Mouse (Mus musculus) megakaryocyte, embryonic 14.5 days (primary cell): ENCODE data around the gene Papss1. TPM values are rescaled to one million over a fixed set of nuclear protein-coding genes. Genes with fewer than 3 reads are reported as not detected.

Source experiments
- H3K27me3 ChIP-seq: replicated peaks from 2 replicates; pipeline ENCODE3; 2012; ENCODE audit warnings: inconsistent platforms
- H3K36me3 ChIP-seq: replicated peaks from 2 replicates; pipeline ENCODE3; 2012; ENCODE audit warnings: low read length, inconsistent platforms, mixed read lengths
- H3K4me1 ChIP-seq: 2 replicates; pipeline ENCODE4 v1.6.1; 2012; ENCODE audit warnings: inconsistent platforms
- H3K4me3 ChIP-seq: replicated peaks from 2 replicates; pipeline ENCODE3; 2012; ENCODE audit warnings: moderate library complexity, mild to moderate bottlenecking, inconsistent platforms
- H3K9me3 ChIP-seq: 2 replicates; pipeline ENCODE4 v1.6.1; 2012; ENCODE audit warnings: inconsistent platforms
- FLI1 ChIP-seq: IDR thresholded peaks from 2 replicates; pipeline ENCODE4 v1.6.1; 2012; ENCODE audit warnings: low read length, inconsistent platforms, mixed read lengths
- GATA1 ChIP-seq: IDR thresholded peaks from 3 replicates; pipeline ENCODE4 v1.6.1; 2012; ENCODE audit warnings: mixed read lengths, low read length, inconsistent platforms, borderline replicate concordance
- polyA plus RNA-seq: library from polyadenylated mRNA; stranded (reverse); fragments of >175 nt; gene quantifications from 2 replicates; pipeline ENCODE4 v1.2.3, GENCODE M21; 2012; ENCODE audit warnings: low replicate concordance; ENCODE audit not compliant: insufficient read depth

Gene Papss1
- polyA plus RNA-seq, 1 experiment: 12.3 TPM

- no peaks in the 10 kb centered on the region for H3K4me1 ChIP-seq
- no peaks in the 10 kb centered on the region for H3K36me3 ChIP-seq
- peaks cover 6% of the 10 kb centered on the region for H3K9me3 ChIP-seq
- no peaks in the 10 kb centered on the region for H3K27me3 ChIP-seq
- TF ChIP-seq FLI1 (no peak), GATA1 (no peak)
- no peak overlapping the region for H3K4me3 ChIP-seq
These were observed 89.8 kb downstream of the Papss1 start for GRCm38 (mm10) chr3:131654366-131654765.

DNA sequence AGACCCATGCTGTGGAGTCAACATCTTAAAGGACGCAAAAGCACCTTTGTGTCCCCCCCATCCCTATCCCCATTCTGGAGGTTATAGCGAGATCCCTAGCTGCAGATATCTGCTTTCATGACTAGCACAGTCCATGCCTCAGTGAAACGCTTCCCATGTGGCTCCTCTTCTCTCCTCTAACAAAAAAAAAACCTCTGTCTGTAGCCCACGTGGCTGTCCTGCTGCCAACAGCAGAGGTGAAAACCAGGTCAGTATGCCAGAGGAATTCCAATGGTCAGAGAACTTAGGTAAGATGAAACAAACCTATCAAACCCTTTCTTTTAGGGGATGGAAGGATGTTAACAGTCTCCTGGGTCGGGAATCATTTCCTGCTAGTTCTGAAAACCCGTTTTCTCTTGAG is 91.5 kb downstream of the Papss1 start:
- H3K9me3 ChIP-seq: no peaks in the 10 kb centered on the region; the same call in 1 of the 2 replicates
- TF ChIP-seq GATA1 (no peak), FLI1 (no peak)
- no peaks in the 10 kb centered on the region for H3K4me1 ChIP-seq
- H3K36me3 ChIP-seq: no peaks in the 10 kb centered on the region
- H3K27me3 ChIP-seq: no peaks in the 10 kb centered on the region
- no peak overlapping the region for H3K4me3 ChIP-seq

- no peak overlapping the region for H3K4me3 ChIP-seq
- H3K36me3 ChIP-seq: no peaks in the 10 kb centered on the region
- no peaks in the 10 kb centered on the region for H3K27me3 ChIP-seq
- H3K4me1 ChIP-seq: no peaks in the 10 kb centered on the region
- no peaks in the 10 kb centered on the region for H3K9me3 ChIP-seq
- TF ChIP-seq GATA1: no peak
- no peak for TF ChIP-seq FLI1
These were observed 95.6 kb downstream of the Papss1 start for GRCm38 (mm10) chr3:131660126-131660525.

- Histone ChIP-seq H3K4me1 (no peaks in the 10 kb centered on the region), H3K36me3 (no peaks in the 10 kb centered on the region), H3K4me3 (no peak overlapping the region), H3K27me3 (no peaks in the 10 kb centered on the region), H3K9me3 (peaks cover 1% of the 10 kb centered on the region; the same call in 1 of the 2 replicates)
- TF ChIP-seq GATA1: no peak
- TF ChIP-seq FLI1: no peak
These were observed 96.1 kb downstream of the Papss1 start for GRCm38 (mm10) chr3:131660629-131661028.

- Histone ChIP-seq H3K36me3 (no peaks in the 10 kb centered on the region), H3K9me3 (peaks cover 4% of the 10 kb centered on the region; the same call in 1 of the 2 replicates), H3K27me3 (no peaks in the 10 kb centered on the region), H3K4me1 (no peaks in the 10 kb centered on the region), H3K4me3 (no peak overlapping the region)
- no peak for TF ChIP-seq FLI1
- no peak for TF ChIP-seq GATA1
These were observed 98.1 kb downstream of the Papss1 start for GRCm38 (mm10) chr3:131662589-131663148.

GRCm38 (mm10) chr3:131669910-131670309 is 105.3 kb downstream of the Papss1 start:
- H3K27me3 ChIP-seq: no peaks in the 10 kb centered on the region
- no peaks in the 10 kb centered on the region for H3K4me1 ChIP-seq
- no peak for TF ChIP-seq FLI1
- no peak for TF ChIP-seq GATA1
- H3K4me3 ChIP-seq: no peak overlapping the region
- peaks cover 4% of the 10 kb centered on the region; the same call in 1 of the 2 replicates for H3K9me3 ChIP-seq
- H3K36me3 ChIP-seq: no peaks in the 10 kb centered on the region

GRCm38 (mm10) chr3:131686106-131686505 is 121.5 kb downstream of the Papss1 start:
- H3K27me3 ChIP-seq: no peaks in the 10 kb centered on the region
- TF ChIP-seq GATA1 (no peak), FLI1 (no peak)
- no peaks in the 10 kb centered on the region for H3K36me3 ChIP-seq
- H3K9me3 ChIP-seq: peaks cover 18% of the 10 kb centered on the region
- no peak overlapping the region for H3K4me3 ChIP-seq
- no peaks in the 10 kb centered on the region for H3K4me1 ChIP-seq

DNA sequence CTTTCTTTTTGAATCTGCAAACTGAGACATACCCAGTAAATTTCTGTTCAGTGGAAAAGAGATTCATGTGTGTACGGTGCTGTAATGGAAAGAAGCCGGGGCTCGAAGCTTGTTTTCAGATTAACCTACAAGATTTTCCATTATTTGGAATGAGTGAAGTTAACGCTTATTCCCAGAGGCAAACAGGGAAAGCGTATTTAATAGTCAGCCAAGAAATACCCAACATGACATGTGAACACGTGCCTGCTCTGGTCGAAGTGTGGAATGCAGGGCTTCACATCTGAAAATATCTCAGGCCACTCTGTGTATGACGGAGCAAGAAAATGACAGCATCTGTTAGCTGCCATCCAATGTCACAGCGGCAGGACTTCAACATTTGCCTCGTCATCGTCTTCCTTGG is 125.4 kb downstream of the Papss1 start:
- no peak overlapping the region for H3K4me3 ChIP-seq
- no peaks in the 10 kb centered on the region for H3K27me3 ChIP-seq
- H3K4me1 ChIP-seq: no peaks in the 10 kb centered on the region
- TF ChIP-seq FLI1: no peak
- TF ChIP-seq GATA1: no peak
- H3K9me3 ChIP-seq: peaks cover 16% of the 10 kb centered on the region
- no peaks in the 10 kb centered on the region for H3K36me3 ChIP-seq

DNA sequence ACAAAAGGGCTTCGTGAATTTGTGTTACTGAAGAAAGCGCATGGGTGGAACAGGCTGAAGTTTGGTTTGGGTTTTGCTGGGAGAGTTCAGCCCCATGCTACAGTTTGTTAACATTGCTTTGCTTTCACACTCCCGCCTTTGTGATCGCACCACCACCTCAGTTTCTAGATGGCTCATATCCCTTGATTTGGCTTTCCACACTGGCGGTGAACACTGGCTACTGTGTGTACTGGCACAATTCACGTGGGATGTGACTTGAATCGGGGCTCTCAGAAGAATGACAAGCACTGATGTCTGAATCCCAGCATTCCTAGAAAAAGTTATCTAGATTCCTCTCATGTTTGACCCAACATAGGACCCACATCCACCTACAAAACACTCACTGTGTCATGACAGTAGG is 126.0 kb downstream of the Papss1 start:
- TF ChIP-seq GATA1 (no peak), FLI1 (no peak)
- Histone ChIP-seq H3K36me3 (no peaks in the 10 kb centered on the region), H3K9me3 (peaks cover 16% of the 10 kb centered on the region), H3K4me1 (no peaks in the 10 kb centered on the region), H3K4me3 (no peak overlapping the region), H3K27me3 (no peaks in the 10 kb centered on the region)

GRCm38 (mm10) chr3:131691202-131691601 is 126.6 kb downstream of the Papss1 start:
- no peaks in the 10 kb centered on the region for H3K4me1 ChIP-seq
- no peaks in the 10 kb centered on the region for H3K27me3 ChIP-seq
- TF ChIP-seq GATA1 (no peak), FLI1 (no peak)
- H3K9me3 ChIP-seq: peaks cover 16% of the 10 kb centered on the region
- no peaks in the 10 kb centered on the region for H3K36me3 ChIP-seq
- H3K4me3 ChIP-seq: no peak overlapping the region

Other genes starting within 250 kb of the Papss1 start
- gene Sgms2, start 73.4 kb upstream of the Papss1 start, polyA plus RNA-seq: 0.04 TPM in 1 of 2 replicates, not detected in the other